Mouse (Mus musculus) inflammation-experienced regulatory T-cells, adult 6 months (primary cell): ENCODE results near the gene Adgre5. TPM values are rescaled to one million over a fixed set of nuclear protein-coding genes. Genes with fewer than 3 reads are reported as not detected.

Experiments
- ATAC-seq: one replicate; pipeline ENCODE4 v1.8.0; 2017
- polyA plus RNA-seq, 3 experiments: library from polyadenylated mRNA; unstranded; fragments of 100-300 nt; shearing (Covaris generic); gene quantifications; one replicate each; pipeline ENCODE4 v1.2.1; 2017

Gene Adgre5
- polyA plus RNA-seq, 3 experiments from 2014 or later = 177 to 212 (median 210) TPM

- no peak for ATAC-seq
Measured at GRCm38 (mm10) chr8:83681099-83681498, 60.0 kb downstream of the Adgre5 start.

- ATAC-seq = no peak
Measured at GRCm38 (mm10) chr8:83680603-83681002, 60.5 kb downstream of the Adgre5 start.

- no peak for ATAC-seq
Measured at GRCm38 (mm10) chr8:83679866-83680265, 61.3 kb downstream of the Adgre5 start.

- ATAC-seq = no peak
Measured at GRCm38 (mm10) chr8:83674497-83674896, 66.6 kb downstream of the Adgre5 start.

Other genes starting within 250 kb of the Adgre5 start
- gene Olfr370, start 205.5 kb downstream of the Adgre5 start, polyA plus RNA-seq = not detected
- gene Ndufb7, start 174.7 kb downstream of the Adgre5 start, polyA plus RNA-seq = 100 to 1,000 TPM; 284 to 389 (median 291) TPM
- gene Tecr, start 133.4 kb downstream of the Adgre5 start, polyA plus RNA-seq = 100 to 1,000 TPM; 341 to 488 (median 426) TPM
- 10 to 100 TPM; 36.3 to 53.7 (median 41.0) TPM for gene Dnajb1, start 133.1 kb downstream of the Adgre5 start, polyA plus RNA-seq
- gene Gipc1, start 88.6 kb downstream of the Adgre5 start, polyA plus RNA-seq = 10 to 100 TPM; 14.4 to 18.1 (median 14.7) TPM
- gene Ptger1, start 74.6 kb downstream of the Adgre5 start, polyA plus RNA-seq = 1 to 10 TPM in 2 of 3 experiments, under 1 TPM in 1; 0.60 to 1.2 (median 1.1) TPM
- gene Pkn1, start 42.1 kb downstream of the Adgre5 start, polyA plus RNA-seq = 10 to 100 TPM; 20.3 to 27.7 (median 24.6) TPM
- gene Ddx39, start 26.1 kb downstream of the Adgre5 start, polyA plus RNA-seq = 100 to 1,000 TPM; 166 to 211 (median 167) TPM
- 10 to 100 TPM in 2 of 3 experiments, 1 to 10 TPM in 1; 5.1 to 13.8 (median 11.3) TPM for gene Adgrl1, start 158.8 kb upstream of the Adgre5 start, polyA plus RNA-seq
- 1 to 10 TPM in 1 of 3 experiments, under 1 TPM in 2; 0.16 to 1.5 (median 0.52) TPM for gene Gm10644, start 213.9 kb upstream of the Adgre5 start, polyA plus RNA-seq
- 100 to 1,000 TPM in 1 of 3 experiments, 10 to 100 TPM in 2; 26.0 to 159 (median 26.4) TPM for gene Asf1b, start 214.2 kb upstream of the Adgre5 start, polyA plus RNA-seq
- gene Prkaca, start 231.7 kb upstream of the Adgre5 start, polyA plus RNA-seq = 10 to 100 TPM; 16.3 to 20.1 (median 18.8) TPM